Mouse (Mus musculus) midbrain, embryonic 14.5 days (tissue): ENCODE results near the gene Ephb1. TPM values are rescaled to one million over a fixed set of nuclear protein-coding genes. Genes with fewer than 3 reads are reported as not detected.

ENCODE experiments used
- ATAC-seq: fragments of 200-750 bp; cut with Nextera tagmentation; 2 replicates; pipeline ENCODE4 v1.8.0; 2017; ENCODE audit warnings: moderate number of reproducible peaks, moderate library complexity; ENCODE audit not compliant: low FRiP score, low TSS enrichment
- DNase-seq: peaks from one replicate; pipeline ENCODE4 v3.0.0-alpha.2; 2015
- H3K27ac ChIP-seq: fragments of 300-500 bp; sonication (generic); replicated peaks from 2 replicates; pipeline ENCODE4 v1.5.1; 2014; ENCODE audit warnings: mild to moderate bottlenecking, low read depth, low read length, moderate library complexity
- H3K27me3 ChIP-seq: fragments of 300-500 bp; sonication (generic); 2 replicates; pipeline ENCODE4 v1.6.1; 2014; ENCODE audit warnings: low read length, control low read depth, mixed read lengths; ENCODE audit not compliant: control insufficient read depth, insufficient read depth
- H3K36me3 ChIP-seq: fragments of 300-500 bp; sonication (generic); 2 replicates; pipeline ENCODE4 v1.6.1; 2014; ENCODE audit warnings: low read length, control low read depth; ENCODE audit not compliant: control insufficient read depth, insufficient read depth
- H3K4me1 ChIP-seq: fragments of 300-500 bp; sonication (generic); 2 replicates; pipeline ENCODE4 v1.6.1; 2014; ENCODE audit warnings: mild to moderate bottlenecking, antibody characterized with exemption, low read length, control low read depth; ENCODE audit not compliant: control insufficient read depth, insufficient read depth
- H3K4me2 ChIP-seq: fragments of 300-500 bp; sonication (generic); 2 replicates; pipeline ENCODE4 v1.6.1; 2014; ENCODE audit warnings: mild to moderate bottlenecking, low read length, moderate library complexity
- H3K4me3 ChIP-seq: fragments of 300-500 bp; sonication (generic); replicated peaks from 2 replicates; pipeline ENCODE4 v1.5.1; 2014; ENCODE audit warnings: low read depth, low read length
- H3K9ac ChIP-seq: fragments of 300-500 bp; sonication (generic); replicated peaks from 2 replicates; pipeline ENCODE4 v1.6.1; 2014; ENCODE audit warnings: mild to moderate bottlenecking, low read length, moderate library complexity
- H3K9me3 ChIP-seq: fragments of 300-500 bp; sonication (generic); 2 replicates; pipeline ENCODE4 v1.6.1; 2016; ENCODE audit warnings: low read length, control low read depth, mixed read lengths; ENCODE audit not compliant: control insufficient read depth
- WGBS: fragments of 180-500 bp; shearing (Covaris S2); extraction: QIAGEN DNeasy Blood & Tissue Kit; methylation state at CpG from one replicate; pipeline ENCODE4 v1.1.7; 2014; 5-methylcytosine and 5-hydroxymethylcytosine counted together
- polyA plus RNA-seq: library from polyadenylated mRNA; unstranded; fragments of >200 nt; fragmentation: Nextera tagmentation; extraction: Ambion mirVana; gene quantifications from 2 replicates; pipeline ENCODE4 v1.2.1, GENCODE M21; 2014

Ephb1 gene
- polyA plus RNA-seq, 1 experiment from 2014 or later: 93.9 TPM

DNA sequence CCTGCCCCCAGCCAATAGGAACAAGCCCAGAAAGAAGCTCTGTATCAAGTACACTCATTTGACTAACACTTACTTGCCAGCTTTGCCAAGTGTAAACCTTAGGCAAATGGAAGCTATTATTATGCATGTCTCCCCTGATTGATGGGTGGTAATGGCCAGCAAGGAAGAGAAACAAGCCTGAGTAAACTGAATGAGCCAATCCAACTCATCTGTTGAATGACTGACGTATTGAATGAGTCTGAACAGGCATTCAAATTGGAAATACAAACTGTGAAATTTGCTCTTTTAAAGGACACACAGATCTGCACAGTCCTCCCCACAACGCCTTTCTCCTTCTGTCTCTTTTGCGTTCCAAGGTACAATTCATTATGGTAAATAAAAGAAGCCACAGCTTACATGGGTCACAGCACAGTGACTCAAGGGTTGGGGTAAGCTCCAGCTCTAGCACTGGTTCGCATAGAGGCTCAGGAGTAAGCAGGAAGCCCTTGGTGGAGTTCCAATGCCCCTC lies 119.0 kb downstream of the Ephb1 start:
- Histone ChIP-seq H3K36me3 (no peaks in the 10 kb centered on the region), H3K4me2 (no peak overlapping the region), H3K4me1 (peaks cover 12% of the 10 kb centered on the region; the same call in 1 of the 2 replicates), H3K9ac (no peak overlapping the region), H3K9me3 (no peaks in the 10 kb centered on the region), H3K4me3 (no peak overlapping the region), H3K27me3 (no peaks in the 10 kb centered on the region), H3K27ac (no peak overlapping the region)
- 18% methylated on average over 4 of the region's 4 CpGs for WGBS
- ATAC-seq (peak; percentile 71), DNase-seq (peak; percentile 47)

GRCm38 (mm10) chr9:102231248-102231647 lies 123.2 kb downstream of the Ephb1 start:
- Histone ChIP-seq H3K4me2 (no peak overlapping the region), H3K4me1 (peaks cover 12% of the 10 kb centered on the region; the same call in 1 of the 2 replicates), H3K4me3 (no peak overlapping the region), H3K9me3 (no peaks in the 10 kb centered on the region), H3K9ac (no peak overlapping the region), H3K36me3 (no peaks in the 10 kb centered on the region), H3K27me3 (no peaks in the 10 kb centered on the region), H3K27ac (no peak overlapping the region)
- ATAC-seq: peak; percentile 57
- 44% methylated on average over 6 of the region's 6 CpGs for WGBS
- peak; percentile 62 for DNase-seq

DNA sequence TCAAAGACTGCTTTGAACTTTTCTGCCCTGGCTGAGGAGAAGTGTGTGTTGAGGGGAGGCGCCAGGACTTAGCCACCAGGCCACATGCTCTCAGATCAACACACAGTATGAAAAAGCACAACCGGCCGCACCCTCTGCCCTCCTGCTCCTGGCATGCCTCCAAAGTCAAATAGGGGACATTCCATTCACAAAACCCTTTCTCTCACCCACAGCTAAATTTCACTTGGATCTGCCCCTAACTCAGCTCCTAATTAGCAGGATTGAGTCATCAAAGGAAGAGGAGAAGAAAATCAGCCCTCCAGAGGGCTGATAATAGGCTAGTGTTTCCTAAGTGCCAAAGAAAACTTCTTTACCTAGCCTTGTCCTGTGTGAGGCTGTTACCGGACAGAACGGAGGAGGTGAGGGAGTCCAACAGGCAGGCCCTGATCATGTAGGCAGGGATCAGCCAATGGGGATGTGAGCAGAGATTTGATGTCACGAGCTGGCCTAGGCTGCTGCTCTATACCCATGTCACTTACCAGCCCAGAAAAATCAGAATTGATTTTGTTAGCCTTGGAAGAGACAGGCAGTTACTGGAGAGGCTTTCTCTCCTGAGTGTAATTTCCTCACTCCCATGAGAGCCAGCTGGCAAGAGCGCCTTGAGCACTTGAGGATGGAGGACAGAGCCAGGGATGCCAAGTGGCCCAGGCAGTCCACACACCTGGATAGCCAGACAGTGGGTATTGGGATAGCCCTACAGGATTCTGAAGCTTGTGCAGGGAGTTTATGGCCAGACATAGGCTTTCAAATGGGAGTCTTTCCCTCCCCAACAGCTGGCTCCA lies 137.5 kb downstream of the Ephb1 start:
- DNase-seq (no peak), ATAC-seq (no peak)
- H3K27ac ChIP-seq: no peak overlapping the region

DNA sequence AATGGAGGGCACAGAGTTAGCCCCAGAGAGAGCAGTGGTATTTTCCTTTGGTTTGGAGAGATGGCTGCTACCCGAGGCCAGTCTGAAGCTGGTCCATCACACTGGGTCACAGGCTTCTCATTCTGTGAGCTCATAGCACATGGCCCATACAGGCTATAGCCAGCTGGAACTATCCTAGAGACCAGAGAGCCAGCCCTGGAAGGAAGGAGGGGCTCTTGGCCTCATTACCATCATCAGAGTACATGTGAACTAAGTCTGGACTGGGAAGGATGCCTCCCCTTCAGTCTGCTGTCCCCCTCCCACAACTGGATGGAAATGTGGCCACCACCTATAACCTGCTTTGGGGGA lies 142.5 kb downstream of the Ephb1 start:
- Histone ChIP-seq H3K9ac (peak overlapping the region; percentile 14; the same call in 1 of the 2 replicates), H3K9me3 (no peaks in the 10 kb centered on the region), H3K27ac (peak overlapping the region; percentile 81), H3K27me3 (no peaks in the 10 kb centered on the region), H3K4me1 (peaks cover 40% of the 10 kb centered on the region), H3K4me3 (no peak overlapping the region), H3K4me2 (peak overlapping the region; percentile 7), H3K36me3 (peaks cover 10% of the 10 kb centered on the region; the same call in 1 of the 2 replicates)
- WGBS: 0% methylated on average over 1 of the region's 1 CpGs
- DNase-seq (no peak), ATAC-seq (no peak; the same call in 1 of the 2 replicates)

More for the DNA sequence above, 137.5 kb downstream of the Ephb1 start:
- Histone ChIP-seq H3K4me1 (peaks cover 26% of the 10 kb centered on the region), H3K9me3 (no peaks in the 10 kb centered on the region), H3K36me3 (peaks cover 18% of the 10 kb centered on the region), H3K9ac (no peak overlapping the region), H3K4me2 (no peak overlapping the region), H3K4me3 (no peak overlapping the region), H3K27me3 (no peaks in the 10 kb centered on the region)
- 56% methylated on average over 7 of the region's 7 CpGs for WGBS

GRCm38 (mm10) chr9:102211296-102212035 lies 143.0 kb downstream of the Ephb1 start:
- peak overlapping the region; percentile 7 for H3K4me2 ChIP-seq
- under 1% methylated on average over 10 of the region's 10 CpGs for WGBS
- H3K4me3 ChIP-seq: no peak overlapping the region
- peaks cover 40% of the 10 kb centered on the region for H3K4me1 ChIP-seq
- H3K27me3 ChIP-seq: no peaks in the 10 kb centered on the region
- peaks cover 10% of the 10 kb centered on the region; the same call in 1 of the 2 replicates for H3K36me3 ChIP-seq
- ATAC-seq (peak; percentile 96), DNase-seq (peak; percentile 92)
- no peaks in the 10 kb centered on the region for H3K9me3 ChIP-seq
- H3K9ac ChIP-seq: peak overlapping the region; percentile 14; the same call in 1 of the 2 replicates
- H3K27ac ChIP-seq: peak overlapping the region; percentile 81

DNA sequence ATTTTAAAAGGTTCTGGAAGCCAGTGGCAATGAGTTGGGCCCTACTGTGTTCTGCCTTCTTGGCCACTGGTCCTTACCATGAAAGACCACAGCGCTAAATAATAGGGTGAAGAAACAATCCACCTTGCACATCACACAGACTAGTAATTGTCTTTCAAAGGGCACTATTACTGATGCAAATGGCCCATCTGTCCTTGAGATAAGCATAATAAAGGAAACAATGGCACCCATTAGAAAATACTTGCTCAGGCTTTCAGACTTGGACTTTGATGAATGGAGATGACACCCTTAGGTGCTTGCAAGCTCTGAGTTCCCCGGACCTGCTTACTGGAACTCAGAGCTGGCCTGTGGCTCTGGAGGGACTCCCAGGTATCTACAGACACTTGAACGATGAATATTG lies 149.0 kb downstream of the Ephb1 start:
- Histone ChIP-seq H3K9me3 (no peaks in the 10 kb centered on the region), H3K27ac (no peak overlapping the region), H3K9ac (no peak overlapping the region), H3K4me3 (no peak overlapping the region), H3K4me1 (no peaks in the 10 kb centered on the region), H3K4me2 (no peak overlapping the region), H3K36me3 (peaks cover 10% of the 10 kb centered on the region; the same call in 1 of the 2 replicates), H3K27me3 (no peaks in the 10 kb centered on the region)
- ATAC-seq: no peak
- WGBS: 75% methylated on average over 3 of the region's 3 CpGs
- DNase-seq: no peak

DNA sequence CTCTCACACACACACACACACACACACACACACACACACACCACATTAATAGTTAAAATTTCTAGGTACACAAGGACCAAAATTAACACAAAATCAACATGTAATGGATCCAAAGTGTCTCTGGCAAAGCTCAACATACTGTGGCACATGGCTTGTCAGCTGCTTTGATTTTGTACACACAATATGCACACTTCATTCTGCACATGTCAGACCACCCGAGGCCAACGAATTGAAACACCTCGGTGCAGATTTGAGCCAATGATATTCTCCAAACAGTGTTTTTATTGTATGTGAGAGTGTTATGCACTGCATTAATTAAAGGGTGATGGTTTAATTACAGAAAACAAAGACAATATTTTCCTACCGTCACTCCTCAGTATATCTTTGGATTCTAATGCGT lies 152.6 kb downstream of the Ephb1 start:
- Histone ChIP-seq H3K4me1 (peaks cover 15% of the 10 kb centered on the region), H3K27me3 (no peaks in the 10 kb centered on the region), H3K36me3 (no peaks in the 10 kb centered on the region), H3K9ac (no peak overlapping the region), H3K27ac (no peak overlapping the region), H3K9me3 (no peaks in the 10 kb centered on the region), H3K4me3 (no peak overlapping the region), H3K4me2 (no peak overlapping the region)
- WGBS: 64% methylated on average over 5 of the region's 5 CpGs
- DNase-seq (no peak), ATAC-seq (no peak)

GRCm38 (mm10) chr9:102196856-102197255 lies 157.6 kb downstream of the Ephb1 start:
- no peak overlapping the region for H3K4me3 ChIP-seq
- no peak overlapping the region for H3K4me2 ChIP-seq
- H3K36me3 ChIP-seq: peaks cover 9% of the 10 kb centered on the region
- no peak for ATAC-seq
- H3K27ac ChIP-seq: no peak overlapping the region
- H3K4me1 ChIP-seq: peaks cover 36% of the 10 kb centered on the region
- no peaks in the 10 kb centered on the region for H3K9me3 ChIP-seq
- no peak for DNase-seq
- no peaks in the 10 kb centered on the region for H3K27me3 ChIP-seq
- H3K9ac ChIP-seq: no peak overlapping the region
- WGBS: 92% methylated on average over 6 of the region's 6 CpGs
